ENCODE assay signal across 21 mouse cellular contexts in the genomic region with DNA sequence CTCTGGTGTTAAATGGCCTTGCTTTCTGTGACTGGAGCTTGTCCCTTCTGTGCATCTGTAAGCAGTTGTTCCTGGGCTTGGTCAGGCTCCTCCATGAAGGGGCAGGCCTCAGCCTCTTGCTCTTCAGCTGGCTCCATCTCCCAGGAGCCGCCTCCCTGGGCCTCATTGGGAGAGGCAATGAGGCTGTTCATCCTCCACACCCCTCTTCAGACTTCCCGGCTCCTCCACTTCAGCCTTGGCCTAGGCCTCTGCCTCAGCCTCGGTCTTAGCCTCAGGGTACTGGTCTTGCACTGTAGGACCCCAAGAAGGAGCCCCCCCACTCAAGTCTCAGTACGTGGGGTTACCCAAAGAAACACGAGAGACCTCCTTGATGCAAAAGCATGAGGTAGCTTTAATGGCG. TPM values are rescaled to one million over a fixed set of nuclear protein-coding genes. Genes with fewer than 3 reads are reported as not detected.
DNase-seq lines count a peak whose midpoint lies in the region; ATAC-seq and TF ChIP-seq lines count a peak whose summit lies in the region.
"Had no signal": no experiment of that assay in that cellular context is flagged by ENCODE, and none has a peak within 500 bp of the region (broad histone marks: within the 10 kb centered on the region; RNA-seq: fewer than 3 reads in every experiment).

No protein-coding gene starts in this region.

- no peak overlapping the region for H3K4me3 ChIP-seq in cerebellum, adult 2 months (replicated peaks; ENCODE audit: insufficient read depth, low read depth, low read length)
- H3K4me3 ChIP-seq in hindbrain, embryonic 14.5 days (replicated peaks; ENCODE audit: low read length) = no peak overlapping the region
- no peak overlapping the region for H3K4me3 ChIP-seq in hindbrain, embryonic 11.5 days (ENCODE audit: low read depth, low read length)
- H3K4me3 ChIP-seq: gastrocnemius, adult 2 months; hindbrain, embryonic 15.5 days; myocyte had no signal

- no peaks in the 10 kb centered on the region for H3K9me3 ChIP-seq in hindbrain, embryonic 14.5 days (ENCODE audit: control insufficient read depth, low read length)
- H3K9me3 ChIP-seq in hindbrain, embryonic 11.5 days (ENCODE audit: control insufficient read depth, low read length) = no peaks in the 10 kb centered on the region; the same call in 1 of the 2 replicates
- H3K9me3 ChIP-seq: hindbrain, embryonic 15.5 days had no signal

- H3K4me1 ChIP-seq in cerebellum, adult 2 months (ENCODE audit: control insufficient read depth, insufficient read depth, low read length) = no peaks in the 10 kb centered on the region
- no peaks in the 10 kb centered on the region for H3K4me1 ChIP-seq in hindbrain, embryonic 14.5 days (replicated peaks; ENCODE audit: control insufficient read depth, insufficient read depth, low read length)
- H3K4me1 ChIP-seq in hindbrain, embryonic 11.5 days (replicated peaks; ENCODE audit: control insufficient read depth, insufficient read depth, low read length) = no peaks in the 10 kb centered on the region
- H3K4me1 ChIP-seq: hindbrain, embryonic 15.5 days had no signal

- no peak for TF ChIP-seq POLR2A in cerebellum, adult 2 months (IDR thresholded peaks at IDR 0.05; ENCODE audit: borderline replicate concordance, insufficient read depth, low read length)

- no peak for TF ChIP-seq CTCF in cerebellum, adult 2 months (IDR thresholded peaks at IDR 0.05; ENCODE audit: borderline replicate concordance, insufficient read depth, low read depth, low read length)

- H3K27ac ChIP-seq in cerebellum, adult 2 months (ENCODE audit: insufficient read depth, low read length) = no peak overlapping the region
- no peak overlapping the region for H3K27ac ChIP-seq in hindbrain, embryonic 14.5 days
- no peak overlapping the region for H3K27ac ChIP-seq in hindbrain, embryonic 11.5 days (ENCODE audit: low read depth, low read length)
- H3K27ac ChIP-seq: gastrocnemius, adult 2 months; hindbrain, embryonic 15.5 days; macrophage had no signal

- H3K36me3 ChIP-seq in hindbrain, embryonic 14.5 days (replicated peaks; ENCODE audit: control insufficient read depth, insufficient read depth) = no peaks in the 10 kb centered on the region
- no peaks in the 10 kb centered on the region for H3K36me3 ChIP-seq in hindbrain, embryonic 11.5 days (ENCODE audit: control insufficient read depth, insufficient read depth, low read length)
- H3K36me3 ChIP-seq: hindbrain, embryonic 15.5 days had no signal

- 76% methylated on average over 6 of the region's 6 CpGs for WGBS in cerebellum, adult 2 months
- WGBS in hindbrain, embryonic 14.5 days = 89% methylated on average over 6 of the region's 6 CpGs
- 85% methylated on average over 6 of the region's 6 CpGs for WGBS in hindbrain, embryonic 11.5 days

- H3K4me2 ChIP-seq in hindbrain, embryonic 14.5 days (replicated peaks) = no peak overlapping the region
- H3K4me2 ChIP-seq in hindbrain, embryonic 11.5 days (replicated peaks; ENCODE audit: low read depth, low read length) = no peak overlapping the region
- H3K4me2 ChIP-seq: hindbrain, embryonic 15.5 days had no signal

- no peaks in the 10 kb centered on the region for H3K27me3 ChIP-seq in cerebellum, adult 2 months (ENCODE audit: control insufficient read depth, insufficient read depth, low read length)
- H3K27me3 ChIP-seq in hindbrain, embryonic 14.5 days (ENCODE audit: control insufficient read depth, insufficient read depth, low read length) = no peaks in the 10 kb centered on the region
- no peaks in the 10 kb centered on the region for H3K27me3 ChIP-seq in hindbrain, embryonic 11.5 days (ENCODE audit: control insufficient read depth, insufficient read depth, low read length)
- H3K27me3 ChIP-seq: CH12.LX; hindbrain, embryonic 15.5 days had no signal

- no peak for DNase-seq in cerebellum, adult 2 months
- DNase-seq in hindbrain, embryonic 14.5 days (ENCODE audit: low spot score) = no peak
- DNase-seq in hindbrain, embryonic 11.5 days (ENCODE audit: low spot score) = no peak
- DNase-seq in urinary bladder, postnatal 10 days (ENCODE audit: low spot score) = peak; percentile 15
- DNase-seq in urinary bladder, postnatal 14 days (ENCODE audit: low spot score) = no peak
- no peak for DNase-seq in gastrocnemius, adult 8-10 months (ENCODE audit: low spot score in 2 of 2)
- DNase-seq: cerebellum, adult 11-12 months; gastrocnemius, adult 2 months; kidney, postnatal 10 days; layer of hippocampus, postnatal 36 days; lung, adult 18-20 months; thymus, adult 2 months had no signal

- ATAC-seq in cerebellum, adult (ENCODE audit: insufficient number of reproducible peaks, low FRiP score, low TSS enrichment) = peak; percentile 45; the same call in 1 of the 2 replicates
- 0 out of 2 replicates have a peak, but pooled peaks have one; percentile 35 for ATAC-seq in hindbrain, embryonic 14.5 days (ENCODE audit: low FRiP score)
- ATAC-seq in hindbrain, embryonic 11.5 days (ENCODE audit: low FRiP score) = no peak; the same call in 1 of the 2 replicates
- no peak for ATAC-seq in granulocyte monocyte progenitor cell, adult 5-6 weeks (replicated peaks; ENCODE audit: poor library complexity, severe bottlenecking)
- ATAC-seq: forebrain, embryonic 14.5 days had no signal

- H3K9ac ChIP-seq in hindbrain, embryonic 14.5 days = no peak overlapping the region
- H3K9ac ChIP-seq in hindbrain, embryonic 11.5 days (ENCODE audit: low read depth, low read length) = no peak overlapping the region
- H3K9ac ChIP-seq: hindbrain, embryonic 15.5 days had no signal

RNA-seq across cellular contexts. Expression of a gene that starts 20.3 kb away (rescaled TPM):
- not detected in 2 replicates for polyA plus RNA-seq in cerebellum, adult 2 months (2012; rRNA removed)
- not detected in 2 replicates for polyA plus RNA-seq in hindbrain, embryonic 14.5 days (2014; fragmentation: Nextera tagmentation; extraction: Ambion mirVana)
- not detected in 2 replicates for polyA plus RNA-seq in hindbrain, embryonic 11.5 days (2014; fragmentation: Nextera tagmentation; extraction: Ambion mirVana)
- not detected in 2 replicates for total RNA-seq in granulocyte monocyte progenitor cell, adult 5-6 weeks (2014; fragmentation: Nextera tagmentation)
- total RNA-seq in granulocyte monocyte progenitor cell, adult 5-6 weeks (2017) = not detected in 2 replicates
- total RNA-seq in gastrocnemius, adult 8-10 months (2022) = not detected
- total RNA-seq: CH12.LX; common myeloid progenitor, adult 5-6 weeks; gastrocnemius, adult 2 months; layer of hippocampus, postnatal 36 days had no signal
- polyA plus RNA-seq: forebrain, embryonic 14.5 days; hindbrain, embryonic 15.5 days; limb, embryonic 14.5 days; macrophage; myocyte; thymus, adult 2 months had no signal

Comparison
In these comparisons a context has a peak if more than half of its experiments do, and no peak if none do; other contexts are left out.
1. ATAC-seq: peak in cerebellum, adult (single experiment) and hindbrain, embryonic 14.5 days (single experiment); none in hindbrain, embryonic 11.5 days (single experiment) and granulocyte monocyte progenitor cell, adult 5-6 weeks (single experiment).